Mouse (Mus musculus): ENCODE results near the gene Syk. TPM values are rescaled to one million over a fixed set of nuclear protein-coding genes. Genes with fewer than 3 reads are reported as not detected.
A peak's percentile ranks its signal among the peaks of the same experiment; 100 is the strongest.

Syk gene
- polyA plus RNA-seq, 1 experiment from 2014 or later: 1.8 TPM

DNA sequence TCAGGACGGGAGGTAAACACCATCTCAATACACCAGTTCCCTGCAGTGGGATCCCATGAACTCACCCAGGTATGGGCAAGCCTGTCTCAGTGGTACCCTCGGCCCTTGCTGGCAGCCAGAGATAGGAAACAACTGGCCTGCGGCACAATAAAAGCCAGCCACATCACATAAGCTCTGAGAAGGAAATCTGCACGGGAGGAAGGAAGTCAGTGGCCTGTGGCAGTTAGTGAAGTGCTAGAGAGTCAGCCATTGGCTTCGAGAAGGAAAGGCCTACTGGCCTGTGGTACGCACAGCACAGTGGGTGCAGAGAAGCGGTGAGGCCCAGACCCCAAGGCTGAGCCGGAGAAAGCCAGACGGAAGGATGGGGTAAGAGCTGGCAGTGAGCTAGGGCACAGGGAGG is 31.7 kb upstream of the Syk start:
- no peak overlapping the region for H3K27ac ChIP-seq
- H3K36me3 ChIP-seq: no peaks in the 10 kb centered on the region
- no peak overlapping the region for H3K4me2 ChIP-seq
- no peaks in the 10 kb centered on the region for H3K27me3 ChIP-seq
- H3K9ac ChIP-seq: no peak overlapping the region
- WGBS: 89% methylated on average over 9 of the region's 9 CpGs
- no peaks in the 10 kb centered on the region for H3K9me3 ChIP-seq
- H3K4me3 ChIP-seq: no peak overlapping the region
- no peak for ATAC-seq (ENCODE audit: low FRiP score)
- H3K4me1 ChIP-seq (replicated peaks): no peaks in the 10 kb centered on the region

GRCm38 (mm10) chr13:52552822-52553477 is 30.0 kb upstream of the Syk start:
- Histone ChIP-seq H3K9me3 (no peaks in the 10 kb centered on the region), H3K4me1 (replicated peaks) (no peaks in the 10 kb centered on the region), H3K27ac (no peak overlapping the region), H3K27me3 (no peaks in the 10 kb centered on the region), H3K36me3 (no peaks in the 10 kb centered on the region), H3K9ac (no peak overlapping the region), H3K4me2 (no peak overlapping the region), H3K4me3 (no peak overlapping the region)
- WGBS: 67% methylated on average over 9 of the region's 9 CpGs
- no peak for ATAC-seq (ENCODE audit: low FRiP score)

GRCm38 (mm10) chr13:52554722-52555121 is 28.3 kb upstream of the Syk start:
- Histone ChIP-seq H3K36me3 (no peaks in the 10 kb centered on the region), H3K9me3 (no peaks in the 10 kb centered on the region), H3K9ac (no peak overlapping the region), H3K4me3 (no peak overlapping the region), H3K27me3 (peaks cover 4% of the 10 kb centered on the region; the same call in 1 of the 2 replicates), H3K27ac (no peak overlapping the region), H3K4me2 (no peak overlapping the region), H3K4me1 (replicated peaks) (no peaks in the 10 kb centered on the region)
- 88% methylated on average over 9 of the region's 9 CpGs for WGBS
- no peak for ATAC-seq (ENCODE audit: low FRiP score)

DNA sequence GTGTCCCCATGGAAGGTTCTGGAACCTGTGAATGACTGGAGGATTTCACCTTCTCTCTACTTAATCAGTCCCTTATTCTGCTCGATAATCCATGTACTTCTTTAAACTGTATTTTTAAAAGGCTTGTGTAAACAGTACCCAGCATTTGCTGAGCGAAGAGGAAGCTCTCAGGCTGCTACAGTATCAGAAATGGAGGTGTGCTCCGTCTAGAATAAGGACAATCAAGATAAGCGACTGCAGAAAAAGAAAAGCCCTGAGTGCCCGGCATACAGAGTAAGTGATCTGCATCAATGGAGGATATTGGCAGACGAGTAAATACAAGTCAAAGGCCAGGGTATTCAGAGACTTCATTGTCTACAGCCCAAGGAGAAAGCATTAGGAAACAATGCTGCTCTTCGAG is 25.6 kb upstream of the Syk start:
- H3K36me3 ChIP-seq: no peaks in the 10 kb centered on the region
- H3K4me1 ChIP-seq (replicated peaks): peaks cover 14% of the 10 kb centered on the region
- no peak overlapping the region for H3K4me2 ChIP-seq
- H3K9ac ChIP-seq: no peak overlapping the region
- H3K27me3 ChIP-seq: peaks cover 4% of the 10 kb centered on the region; the same call in 1 of the 2 replicates
- ATAC-seq (ENCODE audit: low FRiP score): no peak
- H3K4me3 ChIP-seq: no peak overlapping the region
- no peak overlapping the region for H3K27ac ChIP-seq
- 60% methylated on average over 7 of the region's 7 CpGs for WGBS
- H3K9me3 ChIP-seq: no peaks in the 10 kb centered on the region

- no peaks in the 10 kb centered on the region for H3K36me3 ChIP-seq
- H3K27ac ChIP-seq: 0 out of 2 replicates have a peak overlapping the region, but pooled peaks have one; percentile 20
- ATAC-seq (ENCODE audit: low FRiP score): no peak
- WGBS: 67% methylated on average over 8 of the region's 8 CpGs
- peaks cover 4% of the 10 kb centered on the region; the same call in 1 of the 2 replicates for H3K27me3 ChIP-seq
- no peaks in the 10 kb centered on the region for H3K9me3 ChIP-seq
- H3K4me1 ChIP-seq (replicated peaks): peaks cover 21% of the 10 kb centered on the region
- no peak overlapping the region for H3K9ac ChIP-seq
- no peak overlapping the region for H3K4me3 ChIP-seq
- H3K4me2 ChIP-seq: no peak overlapping the region
Observed at GRCm38 (mm10) chr13:52561367-52562165, 21.4 kb upstream of the Syk start.

- 0 out of 2 replicates have a peak overlapping the region, but pooled peaks have one; percentile 20 for H3K27ac ChIP-seq
- WGBS: 7% methylated on average over 4 of the region's 4 CpGs
Observed at GRCm38 (mm10) chr13:52562166-52562571, 20.8 kb upstream of the Syk start.

GRCm38 (mm10) chr13:52565103-52565739 is 17.8 kb upstream of the Syk start:
- Histone ChIP-seq H3K4me3 (no peak overlapping the region), H3K27ac (no peak overlapping the region), H3K9ac (no peak overlapping the region), H3K9me3 (no peaks in the 10 kb centered on the region), H3K4me1 (replicated peaks) (peaks cover 34% of the 10 kb centered on the region), H3K4me2 (no peak overlapping the region), H3K36me3 (no peaks in the 10 kb centered on the region), H3K27me3 (peaks cover 4% of the 10 kb centered on the region; the same call in 1 of the 2 replicates)
- ATAC-seq (ENCODE audit: low FRiP score): no peak
- 71% methylated on average over 18 of the region's 18 CpGs for WGBS

More at GRCm38 (mm10) chr13:52562166-52562571, 20.8 kb upstream of the Syk start:
- Histone ChIP-seq H3K4me3 (no peak overlapping the region), H3K27me3 (peaks cover 8% of the 10 kb centered on the region), H3K9me3 (no peaks in the 10 kb centered on the region), H3K36me3 (no peaks in the 10 kb centered on the region), H3K4me1 (replicated peaks) (peaks cover 21% of the 10 kb centered on the region), H3K4me2 (peak overlapping the region; percentile 18; the same call in 1 of the 2 replicates), H3K9ac (no peak overlapping the region)
- ATAC-seq (ENCODE audit: low FRiP score): 0 out of 2 replicates have a peak, but pooled peaks have one; percentile 69

DNA sequence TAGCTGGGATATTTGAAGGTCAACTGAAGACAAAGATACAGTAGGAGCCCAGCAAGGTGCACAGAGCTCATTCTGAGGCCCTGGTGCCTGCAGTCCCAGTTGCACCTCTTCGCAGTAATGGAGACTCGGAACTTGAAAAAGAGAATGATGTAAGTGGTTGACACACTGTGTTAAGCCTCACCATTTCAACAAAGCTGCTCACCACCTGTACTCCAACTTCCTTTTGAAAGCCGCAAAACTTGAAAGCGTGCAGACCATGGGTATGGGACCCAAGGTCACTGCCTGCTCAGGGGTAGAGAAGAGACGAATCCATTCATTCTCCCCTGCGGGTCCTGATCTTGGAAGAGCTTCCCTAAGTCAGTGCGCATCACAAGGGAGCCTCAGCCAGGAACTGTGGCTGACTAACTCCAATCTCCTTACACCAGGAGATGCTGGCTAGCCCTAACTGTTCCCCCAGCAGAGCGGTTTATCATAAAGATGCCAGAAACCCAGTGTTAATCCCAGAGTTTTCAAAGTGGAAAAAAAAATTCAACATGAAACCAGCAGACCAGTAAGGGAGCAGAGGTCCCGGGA is 16.7 kb upstream of the Syk start:
- peaks cover 4% of the 10 kb centered on the region; the same call in 1 of the 2 replicates for H3K27me3 ChIP-seq
- ATAC-seq (ENCODE audit: low FRiP score): no peak
- no peaks in the 10 kb centered on the region for H3K9me3 ChIP-seq
- H3K4me3 ChIP-seq: no peak overlapping the region
- 91% methylated on average over 9 of the region's 9 CpGs for WGBS
- H3K36me3 ChIP-seq: no peaks in the 10 kb centered on the region
- H3K27ac ChIP-seq: no peak overlapping the region
- H3K4me2 ChIP-seq: no peak overlapping the region
- H3K4me1 ChIP-seq (replicated peaks): peaks cover 29% of the 10 kb centered on the region
- H3K9ac ChIP-seq: no peak overlapping the region

- Histone ChIP-seq H3K27me3 (peaks cover 4% of the 10 kb centered on the region; the same call in 1 of the 2 replicates), H3K4me3 (no peak overlapping the region), H3K4me1 (replicated peaks) (peaks cover 25% of the 10 kb centered on the region), H3K36me3 (no peaks in the 10 kb centered on the region), H3K4me2 (no peak overlapping the region), H3K9ac (no peak overlapping the region), H3K27ac (no peak overlapping the region), H3K9me3 (no peaks in the 10 kb centered on the region)
- no peak for ATAC-seq (ENCODE audit: low FRiP score)
- WGBS: 77% methylated on average over 7 of the region's 7 CpGs
Observed at GRCm38 (mm10) chr13:52566777-52567176, 16.2 kb upstream of the Syk start.

DNA sequence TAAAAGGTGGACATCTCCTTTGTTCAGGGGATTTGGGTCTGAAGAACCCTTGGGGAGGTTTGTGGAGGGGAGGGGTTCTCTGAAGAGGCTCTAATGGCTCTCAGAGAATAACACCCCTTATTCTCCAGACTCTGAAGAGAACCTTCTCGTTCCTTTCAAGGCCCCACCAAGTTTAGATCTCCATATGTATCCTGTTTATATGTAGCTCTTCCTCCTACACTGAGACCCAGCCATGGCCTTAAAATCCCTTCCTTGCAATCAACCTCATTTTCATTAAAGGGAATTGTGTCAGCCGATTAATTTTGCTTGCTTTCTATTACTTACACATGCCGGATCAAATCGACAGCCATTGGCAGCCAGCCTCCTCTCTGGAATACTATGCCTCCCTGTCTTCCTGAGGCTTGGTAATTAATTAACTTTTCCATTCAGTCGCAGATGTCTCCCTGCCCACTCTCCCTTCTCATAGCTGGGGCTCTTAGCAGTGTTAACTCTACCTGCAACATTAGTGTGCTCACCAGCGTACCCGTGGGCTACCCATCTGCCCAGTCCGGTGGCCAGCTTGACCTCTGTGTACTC is 13.7 kb upstream of the Syk start:
- Histone ChIP-seq H3K9me3 (no peaks in the 10 kb centered on the region), H3K4me2 (no peak overlapping the region)

DNA sequence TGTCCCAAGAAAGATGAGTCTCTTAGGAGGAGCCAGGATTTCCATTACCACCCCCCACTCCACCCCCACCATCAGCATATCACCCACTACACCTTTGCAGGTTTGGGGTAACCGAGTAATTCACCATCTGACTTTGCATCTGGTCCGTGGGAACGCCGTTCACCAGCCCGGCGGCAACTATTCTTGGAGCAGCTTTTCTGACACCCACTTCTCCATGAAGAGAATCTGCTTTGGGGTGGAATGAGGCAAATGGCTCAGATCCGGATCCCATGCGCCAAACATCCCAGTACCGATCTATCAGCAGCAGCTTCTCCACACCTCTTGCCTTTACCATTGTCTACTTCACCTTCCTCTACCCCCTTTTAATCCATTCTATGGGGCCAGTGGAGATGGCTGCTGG is 12.7 kb upstream of the Syk start:
- Histone ChIP-seq H3K36me3 (no peaks in the 10 kb centered on the region), H3K4me1 (replicated peaks) (peaks cover 15% of the 10 kb centered on the region; the same call in 1 of the 2 replicates), H3K27ac (no peak overlapping the region), H3K4me3 (no peak overlapping the region), H3K4me2 (no peak overlapping the region), H3K9ac (no peak overlapping the region), H3K9me3 (no peaks in the 10 kb centered on the region), H3K27me3 (peaks cover 4% of the 10 kb centered on the region; the same call in 1 of the 2 replicates)
- no peak for ATAC-seq (ENCODE audit: low FRiP score)
- WGBS: 91% methylated on average over 9 of the region's 9 CpGs

More for the DNA sequence above, 13.7 kb upstream of the Syk start:
- no peaks in the 10 kb centered on the region for H3K36me3 ChIP-seq
- H3K9ac ChIP-seq: no peak overlapping the region
- H3K27ac ChIP-seq: no peak overlapping the region
- ATAC-seq (ENCODE audit: low FRiP score): no peak
- no peak overlapping the region for H3K4me3 ChIP-seq
- 50% methylated on average over 8 of the region's 8 CpGs for WGBS
- peaks cover 18% of the 10 kb centered on the region; the same call in 1 of the 2 replicates for H3K4me1 ChIP-seq (replicated peaks)
- H3K27me3 ChIP-seq: peaks cover 4% of the 10 kb centered on the region; the same call in 1 of the 2 replicates
